Mouse (Mus musculus): ENCODE data around the gene Ndfip2. TPM values are rescaled to one million over a fixed set of nuclear protein-coding genes. Genes with fewer than 3 reads are reported as not detected.

The Ndfip2 gene
- total and polyA plus RNA-seq, 3 experiments = 12.6 to 49.6 (median 19.0) TPM

DNA sequence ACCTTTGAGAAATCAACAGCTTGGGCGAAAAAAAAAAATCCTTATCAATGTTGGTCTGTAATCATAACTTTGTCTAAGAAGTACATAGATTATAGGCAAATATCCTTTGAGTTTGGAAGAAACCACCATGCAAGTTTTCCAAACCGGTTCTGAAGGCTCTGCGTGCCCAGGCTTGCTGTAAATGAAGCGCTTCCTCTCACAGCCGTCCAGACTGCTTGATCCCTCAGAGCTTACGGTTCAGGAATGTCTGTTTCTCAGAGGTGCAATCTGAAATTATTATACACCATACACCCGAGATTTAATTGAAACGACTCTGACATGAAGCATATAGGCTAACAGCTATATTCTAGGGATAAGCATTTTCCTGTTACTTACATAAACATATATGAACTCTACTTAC is 83.4 kb downstream of the Ndfip2 start:
- no peak overlapping the region for H3K27ac ChIP-seq (ENCODE audit: insufficient read depth, low read depth)

GRCm38 (mm10) chr14:105354121-105354520 is 95.7 kb downstream of the Ndfip2 start:
- no peak overlapping the region for H3K27ac ChIP-seq (ENCODE audit: insufficient read depth, low read depth)
- TF ChIP-seq POLR2A (IDR thresholded peaks at IDR 0.05; ENCODE audit: low read depth, low read length) (no peak), MEF2A (IDR thresholded peaks at IDR 0.05; ENCODE audit: borderline replicate concordance, low read depth, low read length) (no peak), PAX5 (IDR thresholded peaks at IDR 0.05; ENCODE audit: low read length) (no peak)
- no peaks in the 10 kb centered on the region for H3K4me1 ChIP-seq (ENCODE audit: control insufficient read depth in 1 of 2, insufficient read depth in 2 of 2)
- H3K4me3 ChIP-seq (replicated peaks in 1 of 3; ENCODE audit: low read depth in 2 of 3, low read length in 2 of 3, poor library complexity in 1 of 3) = no peak overlapping the region
- H3K9ac ChIP-seq (ENCODE audit: insufficient read depth, low read depth) = no peak overlapping the region
- no peak for DNase-seq (ENCODE audit: extremely low read depth)
- H3K36me3 ChIP-seq (replicated peaks in 1 of 2; ENCODE audit: control insufficient read depth in 1 of 2, insufficient read depth in 1 of 2, low read length in 1 of 2) = no peaks in the 10 kb centered on the region
- no peaks in the 10 kb centered on the region for H3K79me2 ChIP-seq (replicated peaks; ENCODE audit: control insufficient read depth, extremely low read depth, insufficient read depth, poor library complexity, severe bottlenecking)
- H3K27me3 ChIP-seq (replicated peaks) = no peaks in the 10 kb centered on the region
- H3K9me3 ChIP-seq (replicated peaks; ENCODE audit: low read length) = no peaks in the 10 kb centered on the region
- dilution Hi-C loops (cut with MboI; ENCODE audit: extremely low pct_ligation_motif_present, extremely low pct_unique_long_range_greater_than_20kb, low sequenced_read_pairs) (no loop called here), in situ Hi-C loops (cut with MboI; ENCODE audit: low pct_ligation_motif_present, low pct_unique_long_range_greater_than_20kb, low sequenced_read_pairs) (no loop called here)
- no peak overlapping the region for H3K4me2 ChIP-seq (ENCODE audit: insufficient read depth, low read depth, poor library complexity, severe bottlenecking)

More for the DNA sequence above, 83.4 kb downstream of the Ndfip2 start:
- no peak for DNase-seq (ENCODE audit: extremely low read depth)
- no peak overlapping the region for H3K9ac ChIP-seq (ENCODE audit: insufficient read depth, low read depth)
- in situ Hi-C loops (cut with MboI; ENCODE audit: low pct_ligation_motif_present, low pct_unique_long_range_greater_than_20kb, low sequenced_read_pairs) (no loop called here), dilution Hi-C loops (cut with MboI; ENCODE audit: extremely low pct_ligation_motif_present, extremely low pct_unique_long_range_greater_than_20kb, low sequenced_read_pairs) (no loop called here)
- TF ChIP-seq BHLHE40 (IDR thresholded peaks at IDR 0.05; ENCODE audit: low read depth, low read length) (no peak), TBP (conservative IDR thresholded peaks at IDR 0.05; ENCODE audit: low read depth, low read length) (no peak), RAD21 (IDR thresholded peaks at IDR 0.05; ENCODE audit: low read depth, low read length) (no peak), IRF4 (IDR thresholded peaks at IDR 0.05; ENCODE audit: low read depth, low read length) (no peak), MYC (IDR thresholded peaks at IDR 0.05; ENCODE audit: low read depth, low read length) (no peak)
- H3K9me3 ChIP-seq (replicated peaks; ENCODE audit: low read length) = no peaks in the 10 kb centered on the region
- H3K4me1 ChIP-seq (ENCODE audit: control insufficient read depth in 1 of 2, insufficient read depth in 2 of 2) = no peaks in the 10 kb centered on the region
- H3K4me2 ChIP-seq (ENCODE audit: insufficient read depth, low read depth, poor library complexity, severe bottlenecking) = no peak overlapping the region
- no peaks in the 10 kb centered on the region for H3K36me3 ChIP-seq (replicated peaks in 1 of 2; ENCODE audit: control insufficient read depth in 1 of 2, insufficient read depth in 1 of 2, low read length in 1 of 2)
- H3K4me3 ChIP-seq (replicated peaks in 1 of 3; ENCODE audit: low read depth in 2 of 3, low read length in 2 of 3, poor library complexity in 1 of 3) = no peak overlapping the region
- H3K79me2 ChIP-seq (replicated peaks; ENCODE audit: control insufficient read depth, extremely low read depth, insufficient read depth, poor library complexity, severe bottlenecking) = no peaks in the 10 kb centered on the region
- H3K27me3 ChIP-seq (replicated peaks) = no peaks in the 10 kb centered on the region

Other genes with a start within 250 kb of the Ndfip2 start
- gene Rbm26, start 81.2 kb upstream of the Ndfip2 start, total RNA-seq (2012; rRNA removed) = 27.9 and 32.5 TPM in 2 replicates
- 50.6 and 57.9 TPM in 2 replicates for gene Rbm26, start 81.2 kb upstream of the Ndfip2 start, total RNA-seq (2014; rRNA removed)
- gene Rbm26, start 81.2 kb upstream of the Ndfip2 start, polyA plus RNA-seq (2012; ENCODE audit: insufficient read length, low read depth) = 71.4 and 73.5 TPM in 2 replicates